Mouse (Mus musculus): ENCODE results near the gene Cryl1. TPM values are rescaled to one million over a fixed set of nuclear protein-coding genes. Genes with fewer than 3 reads are reported as not detected.

Gene Cryl1
- polyA plus RNA-seq, 1 experiment from 2014 or later, result 51.1 TPM

DNA sequence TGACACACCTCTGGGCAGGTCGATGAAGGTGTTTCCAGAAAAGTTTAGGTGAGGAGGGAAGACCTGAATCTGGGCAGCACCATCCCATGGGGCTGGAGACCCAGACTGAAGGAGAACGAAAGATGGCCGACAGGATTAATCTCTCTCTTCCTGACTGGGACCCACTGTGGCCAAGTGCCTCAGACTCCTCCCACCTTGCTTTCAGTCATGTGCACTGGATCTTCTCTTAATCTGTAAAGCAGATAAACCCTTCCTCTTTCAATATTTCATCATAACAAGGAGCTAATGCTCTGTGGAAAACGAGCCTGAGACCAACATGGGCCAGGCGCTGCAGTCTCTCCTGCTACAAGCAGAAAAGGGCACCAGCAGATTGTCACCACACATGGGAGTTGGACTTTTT is 31.6 kb downstream of the Cryl1 start:
- no peaks in the 10 kb centered on the region for H3K27me3 ChIP-seq
- peaks cover 10% of the 10 kb centered on the region; the same call in 1 of the 2 replicates for H3K4me1 ChIP-seq
- no peaks in the 10 kb centered on the region for H3K9me3 ChIP-seq
- no peak overlapping the region for H3K9ac ChIP-seq
- H3K36me3 ChIP-seq, result no peaks in the 10 kb centered on the region
- H3K4me3 ChIP-seq, result no peak overlapping the region
- no peak overlapping the region for H3K27ac ChIP-seq
- H3K4me2 ChIP-seq, result no peak overlapping the region
- WGBS, result 57% methylated on average over 5 of the region's 5 CpGs
- ATAC-seq (ENCODE audit: insufficient number of reproducible peaks, low FRiP score, low TSS enrichment, low read depth), result no peak

DNA sequence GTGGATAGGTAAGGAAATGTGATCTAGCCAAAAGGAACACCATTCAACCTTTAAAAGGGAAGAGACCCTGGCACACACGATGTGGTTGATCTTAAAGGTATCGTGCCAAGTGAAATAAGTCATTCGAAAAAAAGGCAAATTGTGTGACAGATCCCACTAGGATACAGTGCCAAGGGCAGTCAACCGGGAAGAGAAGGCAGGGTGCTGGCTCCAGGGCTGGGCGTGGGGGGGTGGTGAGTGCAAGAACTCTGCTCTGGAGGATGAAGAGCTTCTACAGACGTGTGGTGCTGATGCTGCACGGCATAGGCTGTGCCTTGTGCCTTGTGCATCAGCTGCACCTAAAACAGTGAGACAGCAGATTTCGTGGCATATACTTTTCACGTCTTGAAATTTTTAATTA is 33.0 kb downstream of the Cryl1 start:
- Histone ChIP-seq H3K4me1 (peaks cover 10% of the 10 kb centered on the region; the same call in 1 of the 2 replicates), H3K27ac (no peak overlapping the region), H3K4me2 (no peak overlapping the region), H3K9ac (no peak overlapping the region), H3K4me3 (no peak overlapping the region), H3K27me3 (no peaks in the 10 kb centered on the region), H3K9me3 (no peaks in the 10 kb centered on the region), H3K36me3 (no peaks in the 10 kb centered on the region)
- no peak for ATAC-seq (ENCODE audit: insufficient number of reproducible peaks, low FRiP score, low TSS enrichment, low read depth)
- WGBS, result 83% methylated on average over 9 of the region's 9 CpGs

GRCm38 (mm10) chr14:57363833-57364232 is 34.5 kb downstream of the Cryl1 start:
- no peak for ATAC-seq (ENCODE audit: insufficient number of reproducible peaks, low FRiP score, low TSS enrichment, low read depth)

GRCm38 (mm10) chr14:57362726-57363660 is 35.3 kb downstream of the Cryl1 start:
- Histone ChIP-seq H3K9ac (no peak overlapping the region), H3K36me3 (no peaks in the 10 kb centered on the region), H3K4me3 (no peak overlapping the region), H3K27me3 (no peaks in the 10 kb centered on the region), H3K4me2 (peak overlapping the region; percentile 30; the same call in 1 of the 2 replicates), H3K9me3 (no peaks in the 10 kb centered on the region), H3K4me1 (peaks cover 10% of the 10 kb centered on the region; the same call in 1 of the 2 replicates), H3K27ac (no peak overlapping the region)
- WGBS, result 16% methylated on average over 31 of the region's 31 CpGs
- no peak for ATAC-seq (ENCODE audit: insufficient number of reproducible peaks, low FRiP score, low TSS enrichment, low read depth)

More at GRCm38 (mm10) chr14:57363833-57364232, 34.5 kb downstream of the Cryl1 start:
- Histone ChIP-seq H3K27me3 (no peaks in the 10 kb centered on the region), H3K9me3 (no peaks in the 10 kb centered on the region), H3K4me1 (peaks cover 10% of the 10 kb centered on the region; the same call in 1 of the 2 replicates), H3K27ac (no peak overlapping the region), H3K4me2 (no peak overlapping the region), H3K36me3 (no peaks in the 10 kb centered on the region), H3K4me3 (no peak overlapping the region), H3K9ac (no peak overlapping the region)
- 81% methylated on average over 6 of the region's 6 CpGs for WGBS

DNA sequence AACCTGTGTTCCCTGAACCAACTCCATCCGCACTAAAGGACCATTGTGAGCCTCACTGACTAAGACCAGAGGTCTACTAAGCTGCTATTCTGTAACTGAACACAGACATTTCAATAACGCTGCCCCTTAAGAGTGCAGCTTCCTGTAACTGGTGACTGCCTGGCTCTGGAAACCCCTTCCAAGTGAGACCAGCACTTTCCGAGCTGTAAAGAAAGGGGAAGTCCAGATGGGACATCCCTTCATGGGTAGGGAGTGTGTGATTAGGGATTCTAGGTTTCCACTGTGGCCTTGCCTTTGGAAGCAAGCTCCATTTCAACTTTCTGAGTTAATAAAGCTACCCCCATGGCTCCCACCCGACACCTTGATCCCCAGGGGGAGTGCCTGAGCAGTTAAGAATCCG is 41.3 kb downstream of the Cryl1 start:
- H3K9ac ChIP-seq, result no peak overlapping the region
- H3K27ac ChIP-seq, result no peak overlapping the region
- no peak overlapping the region for H3K4me3 ChIP-seq
- ATAC-seq (ENCODE audit: insufficient number of reproducible peaks, low FRiP score, low TSS enrichment, low read depth), result no peak
- no peaks in the 10 kb centered on the region for H3K36me3 ChIP-seq
- no peaks in the 10 kb centered on the region for H3K9me3 ChIP-seq
- no peaks in the 10 kb centered on the region for H3K4me1 ChIP-seq
- no peak overlapping the region for H3K4me2 ChIP-seq
- no peaks in the 10 kb centered on the region for H3K27me3 ChIP-seq
- 64% methylated on average over 5 of the region's 5 CpGs for WGBS

GRCm38 (mm10) chr14:57351521-57352235 is 46.7 kb downstream of the Cryl1 start:
- Histone ChIP-seq H3K4me2 (no peak overlapping the region), H3K9ac (no peak overlapping the region), H3K4me3 (no peak overlapping the region), H3K9me3 (no peaks in the 10 kb centered on the region), H3K27ac (no peak overlapping the region), H3K27me3 (no peaks in the 10 kb centered on the region), H3K36me3 (no peaks in the 10 kb centered on the region), H3K4me1 (no peaks in the 10 kb centered on the region)
- no peak for ATAC-seq (ENCODE audit: insufficient number of reproducible peaks, low FRiP score, low TSS enrichment, low read depth)
- 92% methylated on average over 7 of the region's 7 CpGs for WGBS

DNA sequence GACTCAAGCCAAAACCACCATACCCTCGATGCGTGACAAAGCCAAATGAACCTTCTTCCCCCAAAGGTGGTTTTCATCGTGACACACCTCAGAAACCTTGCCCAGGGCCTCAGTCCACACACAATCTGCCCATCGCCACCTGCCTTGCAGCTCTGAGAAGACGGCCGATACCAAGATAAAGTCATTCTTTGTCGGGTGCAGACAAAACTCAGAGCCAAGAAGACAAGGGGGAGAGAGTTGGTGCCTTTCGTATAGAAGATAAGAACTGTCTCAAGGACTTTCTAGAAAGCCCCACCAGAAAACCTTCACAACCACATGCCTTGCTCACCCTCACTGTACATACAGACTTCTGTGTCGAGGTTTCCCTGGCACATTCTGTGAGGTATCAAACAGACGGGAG is 48.4 kb downstream of the Cryl1 start:
- no peak for ATAC-seq (ENCODE audit: insufficient number of reproducible peaks, low FRiP score, low TSS enrichment, low read depth)
- Histone ChIP-seq H3K27ac (no peak overlapping the region), H3K36me3 (no peaks in the 10 kb centered on the region), H3K27me3 (no peaks in the 10 kb centered on the region), H3K4me2 (no peak overlapping the region), H3K4me1 (no peaks in the 10 kb centered on the region), H3K4me3 (no peak overlapping the region), H3K9ac (no peak overlapping the region), H3K9me3 (no peaks in the 10 kb centered on the region)
- 85% methylated on average over 10 of the region's 10 CpGs for WGBS

GRCm38 (mm10) chr14:57348155-57348554 is 50.2 kb downstream of the Cryl1 start:
- Histone ChIP-seq H3K4me1 (no peaks in the 10 kb centered on the region), H3K9me3 (no peaks in the 10 kb centered on the region), H3K27ac (no peak overlapping the region), H3K4me2 (no peak overlapping the region), H3K9ac (no peak overlapping the region), H3K4me3 (no peak overlapping the region), H3K36me3 (no peaks in the 10 kb centered on the region), H3K27me3 (no peaks in the 10 kb centered on the region)
- ATAC-seq (ENCODE audit: insufficient number of reproducible peaks, low FRiP score, low TSS enrichment, low read depth), result no peak
- 59% methylated on average over 4 of the region's 4 CpGs for WGBS

- Histone ChIP-seq H3K4me3 (no peak overlapping the region), H3K9ac (no peak overlapping the region), H3K27me3 (no peaks in the 10 kb centered on the region), H3K4me2 (no peak overlapping the region), H3K27ac (no peak overlapping the region), H3K4me1 (peaks cover 3% of the 10 kb centered on the region; the same call in 1 of the 2 replicates), H3K36me3 (no peaks in the 10 kb centered on the region), H3K9me3 (no peaks in the 10 kb centered on the region)
- no peak for ATAC-seq (ENCODE audit: insufficient number of reproducible peaks, low FRiP score, low TSS enrichment, low read depth)
- 92% methylated on average over 3 of the region's 3 CpGs for WGBS
These were observed 52.2 kb downstream of the Cryl1 start for GRCm38 (mm10) chr14:57346135-57346534.

DNA sequence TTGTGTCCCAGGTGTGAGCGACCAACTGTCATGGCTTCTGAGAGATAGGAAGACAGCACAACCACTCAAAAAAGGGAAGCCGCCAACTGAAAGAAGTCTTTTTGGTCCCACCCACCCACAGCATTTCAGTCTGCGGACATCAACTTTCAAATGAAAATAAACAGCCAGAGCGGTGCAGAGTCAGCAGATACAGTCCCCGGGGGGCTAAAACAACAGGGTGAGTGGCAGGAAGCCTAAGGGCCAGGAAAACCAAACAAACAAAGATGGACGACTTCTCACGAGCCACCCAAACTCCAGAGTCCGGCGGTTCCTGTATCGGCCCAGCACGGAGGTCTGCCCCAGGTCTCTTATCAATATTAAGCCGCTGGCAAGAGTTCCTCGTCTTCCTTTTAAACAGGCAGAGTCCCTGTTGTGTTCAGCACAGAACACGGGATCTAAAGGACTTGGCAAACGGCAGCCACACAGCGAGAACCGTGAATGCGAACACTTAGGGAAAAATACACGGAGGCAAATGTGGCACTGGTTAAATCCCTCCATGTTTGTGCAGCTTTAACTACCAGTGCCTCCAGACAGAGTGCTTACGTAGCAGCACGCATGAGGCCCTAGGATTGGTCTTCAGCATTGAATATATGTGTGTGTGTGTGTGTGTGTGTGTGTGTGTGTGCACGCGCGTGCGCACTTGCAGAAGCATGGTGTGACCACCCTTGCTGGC is 53.4 kb downstream of the Cryl1 start:
- Histone ChIP-seq H3K36me3 (no peaks in the 10 kb centered on the region), H3K9ac (no peak overlapping the region), H3K27me3 (no peaks in the 10 kb centered on the region), H3K4me3 (no peak overlapping the region), H3K27ac (no peak overlapping the region), H3K4me1 (peaks cover 3% of the 10 kb centered on the region; the same call in 1 of the 2 replicates), H3K4me2 (peak overlapping the region; percentile 4; the same call in 1 of the 2 replicates), H3K9me3 (no peaks in the 10 kb centered on the region)
- WGBS, result 67% methylated on average over 25 of the region's 25 CpGs
- ATAC-seq (ENCODE audit: insufficient number of reproducible peaks, low FRiP score, low TSS enrichment, low read depth), result no peak

DNA sequence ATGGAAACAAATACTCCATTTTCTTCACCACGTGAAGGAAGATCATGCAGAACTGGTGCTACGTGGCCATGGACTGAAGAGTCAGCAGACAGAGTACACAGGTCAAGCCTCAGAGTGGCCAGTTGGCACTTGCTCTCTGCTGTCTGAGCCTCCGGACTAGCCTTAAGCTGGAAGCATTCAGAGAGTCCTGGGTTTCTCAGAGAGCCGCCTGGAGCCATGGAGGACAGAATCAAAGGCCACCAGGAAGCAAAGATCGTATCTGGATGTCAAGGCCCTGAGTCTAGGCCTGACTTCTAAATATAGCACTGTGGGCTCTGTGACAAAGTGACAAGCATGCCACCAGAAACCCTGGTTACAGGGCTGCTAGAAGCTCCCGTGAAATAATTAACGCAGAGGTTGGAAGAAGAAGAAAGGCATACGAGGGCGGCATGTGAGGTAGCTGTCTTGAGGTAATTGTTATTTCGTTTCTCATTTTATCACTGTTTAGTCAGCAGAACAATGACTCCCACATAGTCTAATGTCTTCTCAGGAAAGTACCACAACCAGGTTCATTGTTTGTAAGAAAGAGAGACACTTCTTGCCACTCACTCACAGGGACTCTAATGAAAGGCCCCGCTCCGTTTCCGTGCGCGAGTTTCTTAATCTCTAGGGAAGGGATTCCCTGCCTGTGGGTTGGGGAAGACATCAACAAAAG is 55.1 kb downstream of the Cryl1 start:
- no peak overlapping the region for H3K4me3 ChIP-seq
- no peak for ATAC-seq (ENCODE audit: insufficient number of reproducible peaks, low FRiP score, low TSS enrichment, low read depth)
- H3K4me1 ChIP-seq, result peaks cover 5% of the 10 kb centered on the region; the same call in 1 of the 2 replicates
- H3K27ac ChIP-seq, result no peak overlapping the region
- no peaks in the 10 kb centered on the region for H3K9me3 ChIP-seq
- 73% methylated on average over 15 of the region's 15 CpGs for WGBS
- no peak overlapping the region for H3K4me2 ChIP-seq
- no peaks in the 10 kb centered on the region for H3K27me3 ChIP-seq
- no peaks in the 10 kb centered on the region for H3K36me3 ChIP-seq
- H3K9ac ChIP-seq, result no peak overlapping the region
